Mouse (Mus musculus): Measurements from ENCODE around the gene Ruvbl1. TPM values are rescaled to one million over a fixed set of nuclear protein-coding genes. Genes with fewer than 3 reads are reported as not detected.
A peak's percentile ranks its signal among the peaks of the same experiment; 100 is the strongest.

Ruvbl1 gene
- polyA plus RNA-seq, 1 experiment: 28.3 TPM

DNA sequence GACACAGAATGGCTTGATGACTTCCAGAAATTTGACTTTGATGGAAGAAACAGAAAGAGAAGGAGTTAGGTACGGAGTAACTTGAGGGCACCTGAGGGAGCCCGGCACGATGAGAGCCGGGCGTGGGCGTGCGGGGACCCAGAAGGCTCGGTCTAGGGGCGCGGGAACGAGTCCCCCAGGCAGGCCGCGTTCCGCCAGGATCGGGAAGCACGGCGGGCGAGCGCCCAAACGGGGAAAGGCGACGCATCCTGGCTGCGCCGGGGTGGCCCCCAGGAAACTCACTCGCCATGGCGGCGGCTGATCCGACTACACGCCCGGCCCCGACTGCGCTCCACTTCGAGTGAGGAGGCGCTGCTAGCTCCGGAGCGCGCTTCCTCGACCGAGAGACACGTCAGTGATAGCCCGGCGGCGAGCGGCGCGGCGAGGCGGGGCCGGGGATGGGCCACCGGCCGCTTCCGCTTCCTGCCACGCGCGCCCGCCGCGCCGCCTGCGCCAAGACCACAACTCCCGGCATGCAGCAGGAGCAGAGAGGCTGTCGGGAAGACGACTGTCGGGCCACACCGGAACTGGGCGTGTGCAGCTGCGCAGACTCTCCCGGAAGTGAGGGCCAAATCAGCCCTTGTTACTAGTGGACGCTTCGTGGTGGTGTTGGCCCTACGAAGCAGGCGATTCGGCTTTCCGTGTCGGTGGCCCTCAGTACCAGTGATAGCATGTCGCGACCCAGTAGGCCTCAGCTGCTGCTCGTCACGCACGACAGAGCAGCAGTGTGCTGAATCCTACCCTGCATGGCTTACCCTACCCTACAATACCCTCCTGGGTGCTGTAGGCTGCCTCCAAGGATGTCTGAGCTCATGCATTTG, 53.4 kb downstream of the Ruvbl1 start, which contains the start of gene Sec61a1:
Gene Sec61a1, minus strand, starts transcription at position 502 of the 860 bp plus-strand sequence.
- TF ChIP-seq POLR2A (IDR thresholded peaks at IDR 0.05; ENCODE audit: borderline replicate concordance, control insufficient read depth, low read depth, low read length) (peak; percentile 86), CTCF (IDR thresholded peaks at IDR 0.05; ENCODE audit: control insufficient read depth, insufficient read depth, low read length) (no peak)
- Histone ChIP-seq H3K27ac (ENCODE audit: control insufficient read depth, insufficient read depth, low read depth, low read length, poor library complexity) (peak within 1 kb of the TSS; percentile 74), H3K4me1 (ENCODE audit: control insufficient read depth, insufficient read depth, low read length) (peaks cover 4% of the 10 kb centered on the region), H3K4me3 (replicated peaks; ENCODE audit: control insufficient read depth, low read depth, low read length) (peak within 1 kb of the TSS; percentile 81)
- WGBS: under 1% methylated on average over 80 of the region's 80 CpGs

DNA sequence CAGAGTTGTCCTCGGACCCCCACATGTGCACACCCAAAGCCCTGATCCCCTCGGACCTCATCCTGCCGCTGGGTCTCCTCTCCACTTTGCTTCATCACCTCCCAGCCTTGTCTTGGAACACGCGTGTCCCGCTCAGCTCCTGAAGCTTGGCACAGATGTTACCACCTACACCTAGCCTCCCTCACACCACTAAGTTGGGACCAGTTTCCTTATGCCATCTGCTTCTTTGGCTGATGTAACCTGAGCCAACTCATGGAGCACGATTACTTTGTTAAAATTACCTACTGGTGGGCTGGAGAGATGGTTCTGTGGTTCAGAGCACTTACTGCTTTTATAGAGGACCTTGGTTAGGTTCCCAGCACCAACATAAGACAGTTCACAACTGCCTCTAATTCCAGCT, 56.6 kb downstream of the Ruvbl1 start:
- H3K4me1 ChIP-seq (ENCODE audit: control insufficient read depth, insufficient read depth, low read length): peaks cover 4% of the 10 kb centered on the region

DNA sequence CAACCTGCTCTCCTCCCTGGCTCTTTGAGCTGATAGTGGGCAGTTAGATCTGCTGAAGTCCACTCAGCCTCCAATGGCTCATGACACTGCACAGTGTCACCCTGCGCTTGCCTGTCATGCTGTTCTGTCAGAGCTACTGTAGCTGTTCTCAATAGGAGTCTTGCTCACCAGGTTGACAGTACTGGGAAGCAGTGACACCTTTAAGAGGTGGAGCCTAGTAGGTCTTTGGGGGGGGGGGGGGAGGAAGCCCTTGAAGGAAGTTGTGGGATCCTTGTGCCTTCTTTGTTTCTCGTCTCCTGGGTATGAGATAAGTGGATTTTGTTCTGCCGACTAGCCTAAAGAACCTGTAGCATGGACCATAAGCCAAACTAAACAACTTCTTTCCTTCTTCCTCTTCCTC, 57.4 kb downstream of the Ruvbl1 start:
- no peak overlapping the region for H3K27ac ChIP-seq (ENCODE audit: control insufficient read depth, insufficient read depth, low read depth, low read length, poor library complexity)
- H3K4me1 ChIP-seq (ENCODE audit: control insufficient read depth, insufficient read depth, low read length): peaks cover 3% of the 10 kb centered on the region; the same call in 1 of the 2 replicates
- TF ChIP-seq POLR2A (IDR thresholded peaks at IDR 0.05; ENCODE audit: borderline replicate concordance, control insufficient read depth, low read depth, low read length) (no peak), CTCF (IDR thresholded peaks at IDR 0.05; ENCODE audit: control insufficient read depth, insufficient read depth, low read length) (no peak)
- no peak overlapping the region for H3K4me3 ChIP-seq (replicated peaks; ENCODE audit: control insufficient read depth, low read depth, low read length)
- 17% methylated on average over 3 of the region's 3 CpGs for WGBS

More for the DNA sequence above, 56.6 kb downstream of the Ruvbl1 start:
- TF ChIP-seq POLR2A (IDR thresholded peaks at IDR 0.05; ENCODE audit: borderline replicate concordance, control insufficient read depth, low read depth, low read length): no peak
- TF ChIP-seq CTCF (IDR thresholded peaks at IDR 0.05; ENCODE audit: control insufficient read depth, insufficient read depth, low read length): no peak
- Histone ChIP-seq H3K4me3 (replicated peaks; ENCODE audit: control insufficient read depth, low read depth, low read length) (no peak overlapping the region), H3K27ac (ENCODE audit: control insufficient read depth, insufficient read depth, low read depth, low read length, poor library complexity) (no peak overlapping the region)
- 87% methylated on average over 7 of the region's 7 CpGs for WGBS

DNA sequence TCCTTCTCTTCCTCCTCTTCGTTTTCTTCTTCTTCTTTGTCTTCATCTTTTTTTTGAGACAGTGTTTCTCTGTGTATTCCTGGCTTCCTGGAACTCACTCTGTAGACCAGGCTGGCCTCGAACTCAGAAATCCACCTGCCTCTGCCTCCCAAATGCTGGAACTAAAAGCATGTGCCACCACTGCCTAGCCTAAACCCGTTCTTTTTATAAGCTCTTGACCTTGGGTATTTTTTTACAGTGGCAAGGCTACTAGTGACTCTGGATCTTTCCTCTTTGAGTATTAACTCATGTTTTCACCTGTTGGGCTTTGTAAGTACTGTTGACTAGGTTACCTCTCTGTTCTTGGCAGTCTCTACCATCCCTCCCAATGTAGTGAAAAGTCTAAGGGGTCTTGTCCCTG, 57.8 kb downstream of the Ruvbl1 start:
- H3K4me1 ChIP-seq (ENCODE audit: control insufficient read depth, insufficient read depth, low read length): peaks cover 3% of the 10 kb centered on the region; the same call in 1 of the 2 replicates
- no peak overlapping the region for H3K27ac ChIP-seq (ENCODE audit: control insufficient read depth, insufficient read depth, low read depth, low read length, poor library complexity)
- no peak for TF ChIP-seq POLR2A (IDR thresholded peaks at IDR 0.05; ENCODE audit: borderline replicate concordance, control insufficient read depth, low read depth, low read length)
- TF ChIP-seq CTCF (IDR thresholded peaks at IDR 0.05; ENCODE audit: control insufficient read depth, insufficient read depth, low read length): no peak
- 26% methylated on average over 3 of the region's 3 CpGs for WGBS
- no peak overlapping the region for H3K4me3 ChIP-seq (replicated peaks; ENCODE audit: control insufficient read depth, low read depth, low read length)

DNA sequence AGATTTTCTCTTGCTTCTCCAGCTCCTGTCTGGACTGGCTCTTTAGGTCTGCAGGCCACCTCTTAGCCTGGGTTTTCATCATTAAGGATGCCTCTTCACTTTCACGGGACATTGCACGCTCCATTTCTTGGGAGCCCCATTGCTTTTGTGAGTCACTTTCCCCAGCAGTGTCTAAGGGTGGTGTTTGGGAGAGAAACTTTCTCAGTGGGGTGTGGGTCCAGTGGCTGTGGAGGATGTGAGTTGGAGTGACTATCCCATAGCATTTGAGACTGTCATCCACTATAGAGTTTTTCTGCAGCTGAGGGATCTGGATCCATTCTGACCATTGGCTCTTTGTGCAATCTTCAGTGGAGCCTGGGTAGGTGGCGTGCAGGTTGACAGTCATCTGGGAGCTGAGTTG, 58.2 kb downstream of the Ruvbl1 start:
- Histone ChIP-seq H3K27ac (ENCODE audit: control insufficient read depth, insufficient read depth, low read depth, low read length, poor library complexity) (no peak overlapping the region), H3K4me3 (replicated peaks; ENCODE audit: control insufficient read depth, low read depth, low read length) (no peak overlapping the region), H3K4me1 (ENCODE audit: control insufficient read depth, insufficient read depth, low read length) (peaks cover 3% of the 10 kb centered on the region; the same call in 1 of the 2 replicates)
- 84% methylated on average over 3 of the region's 3 CpGs for WGBS
- TF ChIP-seq POLR2A (IDR thresholded peaks at IDR 0.05; ENCODE audit: borderline replicate concordance, control insufficient read depth, low read depth, low read length) (no peak), CTCF (IDR thresholded peaks at IDR 0.05; ENCODE audit: control insufficient read depth, insufficient read depth, low read length) (no peak)

DNA sequence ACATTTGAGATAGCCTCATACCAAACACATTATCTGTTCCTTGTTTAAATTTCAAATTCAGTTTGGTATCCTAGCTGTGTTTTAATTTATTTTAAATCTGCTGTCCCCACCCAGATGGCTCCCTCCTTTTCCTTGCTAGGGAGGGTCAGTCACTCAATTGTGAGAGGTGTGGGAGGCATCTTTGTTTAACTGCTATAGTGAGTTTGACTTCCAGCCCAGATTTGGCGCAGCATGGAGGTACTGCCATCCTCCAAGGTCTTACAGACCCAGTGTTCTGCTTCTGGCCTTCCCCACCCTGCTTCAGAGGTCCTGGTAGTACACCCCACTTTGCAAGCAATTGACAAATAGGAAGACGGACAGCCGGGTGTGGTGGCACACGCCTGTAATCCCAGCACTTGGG, 58.8 kb downstream of the Ruvbl1 start:
- 82% methylated on average over 4 of the region's 4 CpGs for WGBS
- no peak overlapping the region for H3K27ac ChIP-seq (ENCODE audit: control insufficient read depth, insufficient read depth, low read depth, low read length, poor library complexity)
- TF ChIP-seq POLR2A (IDR thresholded peaks at IDR 0.05; ENCODE audit: borderline replicate concordance, control insufficient read depth, low read depth, low read length) (no peak), CTCF (IDR thresholded peaks at IDR 0.05; ENCODE audit: control insufficient read depth, insufficient read depth, low read length) (no peak)

DNA sequence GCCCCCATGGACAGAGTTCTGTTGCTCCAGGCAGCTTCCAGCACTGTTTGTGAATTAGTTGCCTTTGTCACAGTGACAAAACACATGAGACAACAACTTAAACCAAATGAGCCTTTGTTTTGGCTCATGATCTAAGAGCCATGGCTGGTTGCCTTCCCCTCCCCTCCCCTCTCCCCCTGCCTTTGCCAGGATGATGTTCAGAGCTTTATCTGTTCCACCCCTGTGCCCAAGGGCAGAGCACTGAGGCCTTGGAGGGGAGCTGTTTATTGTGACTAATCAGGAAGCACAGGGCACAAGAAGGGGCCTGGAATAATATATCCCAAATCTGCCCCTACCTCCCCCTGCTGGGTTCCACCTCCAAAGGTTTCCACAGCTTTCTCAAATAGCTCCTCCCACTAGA, 65.1 kb downstream of the Ruvbl1 start:
- Histone ChIP-seq H3K4me1 (ENCODE audit: control insufficient read depth, insufficient read depth, low read length) (no peaks in the 10 kb centered on the region), H3K27ac (ENCODE audit: control insufficient read depth, insufficient read depth, low read depth, low read length, poor library complexity) (no peak overlapping the region), H3K4me3 (replicated peaks; ENCODE audit: control insufficient read depth, low read depth, low read length) (no peak overlapping the region)
- TF ChIP-seq CTCF (IDR thresholded peaks at IDR 0.05; ENCODE audit: control insufficient read depth, insufficient read depth, low read length): no peak
- TF ChIP-seq POLR2A (IDR thresholded peaks at IDR 0.05; ENCODE audit: borderline replicate concordance, control insufficient read depth, low read depth, low read length): no peak

More for the DNA sequence above, 58.8 kb downstream of the Ruvbl1 start:
- no peak overlapping the region for H3K4me3 ChIP-seq (replicated peaks; ENCODE audit: control insufficient read depth, low read depth, low read length)
- H3K4me1 ChIP-seq (ENCODE audit: control insufficient read depth, insufficient read depth, low read length): peaks cover 3% of the 10 kb centered on the region; the same call in 1 of the 2 replicates

DNA sequence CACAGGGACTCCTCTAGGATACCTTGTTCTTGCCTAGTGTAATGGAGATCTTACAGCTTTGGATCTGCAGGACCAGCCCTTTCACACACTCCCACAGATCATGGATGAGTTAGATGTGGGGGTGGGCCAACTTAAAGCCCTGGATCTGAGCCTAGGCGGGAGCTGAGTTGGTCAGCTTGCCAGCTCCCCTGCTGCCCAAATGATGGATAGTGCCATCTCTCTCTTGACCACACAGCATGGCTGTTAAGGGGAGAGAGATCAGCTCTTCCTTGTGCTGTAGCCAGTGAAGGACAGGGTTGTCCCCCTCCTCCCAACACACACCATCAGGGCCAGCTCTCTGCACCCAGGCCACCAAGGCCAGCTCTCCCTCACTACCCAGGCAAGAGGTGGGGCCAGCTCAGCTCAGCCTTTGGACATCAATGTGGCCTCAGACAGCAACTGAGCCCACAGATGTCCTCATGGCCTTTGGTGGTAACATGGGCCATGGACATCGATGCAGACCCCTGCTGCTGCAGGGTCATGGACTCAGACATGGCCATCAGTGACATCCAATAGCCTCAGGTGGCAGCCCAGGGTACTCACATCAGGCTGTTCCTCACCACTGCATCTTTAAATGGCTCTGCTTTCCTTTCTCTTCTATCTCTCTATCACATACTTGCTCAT, 75.0 kb downstream of the Ruvbl1 start:
- Histone ChIP-seq H3K4me1 (ENCODE audit: control insufficient read depth, insufficient read depth, low read length) (no peaks in the 10 kb centered on the region), H3K4me3 (replicated peaks; ENCODE audit: control insufficient read depth, low read depth, low read length) (no peak overlapping the region), H3K27ac (ENCODE audit: control insufficient read depth, insufficient read depth, low read depth, low read length, poor library complexity) (no peak overlapping the region)
- 76% methylated on average over 2 of the region's 2 CpGs for WGBS
- TF ChIP-seq POLR2A (IDR thresholded peaks at IDR 0.05; ENCODE audit: borderline replicate concordance, control insufficient read depth, low read depth, low read length): no peak
- no peak for TF ChIP-seq CTCF (IDR thresholded peaks at IDR 0.05; ENCODE audit: control insufficient read depth, insufficient read depth, low read length)
